Mouse (Mus musculus): ENCODE measurements around the gene Olfr1423.

Olfr1423 gene

DNA sequence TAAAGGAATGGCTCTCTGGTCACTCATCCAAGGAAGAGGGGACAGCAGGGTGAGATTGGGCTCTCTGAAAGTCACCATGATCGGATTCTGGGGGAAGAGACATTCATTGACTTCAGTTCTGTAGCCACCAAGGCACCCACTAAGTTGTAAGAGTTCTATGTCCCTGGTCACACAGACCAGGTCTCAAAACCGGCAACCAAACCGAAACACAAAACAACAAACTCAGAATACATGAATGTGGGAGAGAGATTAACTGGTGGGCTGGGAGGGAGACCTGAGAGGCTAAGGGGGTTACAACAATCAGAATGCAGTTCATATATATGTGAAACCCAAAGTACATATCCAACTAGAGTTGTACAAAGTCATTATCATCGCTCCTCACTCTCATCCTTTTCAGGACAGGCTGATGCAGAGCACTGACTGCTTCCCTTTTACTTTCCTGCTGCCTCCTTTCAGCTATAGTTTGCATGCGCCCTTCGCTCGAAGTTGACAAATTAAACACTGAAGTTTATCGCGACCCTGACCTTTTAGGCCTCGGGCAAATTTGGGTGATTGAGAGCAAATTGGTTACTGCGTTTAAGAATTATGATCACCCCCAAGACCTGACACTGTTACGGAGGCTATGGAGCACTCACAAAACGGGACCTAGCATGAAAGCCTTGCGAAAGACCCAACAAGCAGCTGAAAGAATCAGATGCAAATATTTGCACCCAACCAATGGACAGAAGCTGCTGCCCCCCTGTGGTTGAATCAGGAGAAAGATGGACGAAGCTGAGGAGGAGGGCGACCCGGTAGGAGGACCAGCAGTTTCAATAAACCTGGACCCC lies 33.8 kb downstream of the Olfr1423 start:
- in situ Hi-C loops (cut with MboI, MseI), result loop anchor here (25.0 kb wide), 2 partner anchors 520 to 805 kb away; partner anchors contain the start of gene Gm8369

DNA sequence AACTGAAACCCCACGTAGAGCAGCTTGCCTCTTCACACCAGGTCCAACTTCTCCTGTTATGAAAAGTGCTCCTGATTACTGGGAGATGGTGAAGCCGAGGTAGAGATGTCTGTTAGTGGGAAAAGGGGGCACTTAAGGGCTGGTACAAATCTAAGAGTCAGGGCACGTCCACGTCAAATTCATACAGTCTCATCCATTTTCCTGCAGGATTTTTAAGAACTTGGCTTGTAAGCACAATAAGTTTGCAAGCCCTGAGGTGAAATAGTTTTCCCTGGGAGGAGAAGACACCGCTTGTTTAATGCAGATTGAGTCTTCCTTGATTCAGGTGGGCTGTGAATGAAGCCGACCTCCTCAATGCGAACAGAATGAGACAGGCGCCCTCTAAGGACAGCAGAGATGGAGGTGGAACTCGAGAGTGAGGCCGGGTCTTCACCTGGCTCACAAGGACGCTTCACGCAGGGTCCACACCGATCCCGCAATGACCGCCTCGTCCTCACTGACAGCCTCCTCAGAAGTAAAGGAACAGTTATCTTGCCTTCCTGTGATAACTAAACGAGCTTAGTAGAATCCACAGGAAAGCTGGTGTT lies 34.7 kb downstream of the Olfr1423 start:
- in situ Hi-C loops (cut with MboI, MseI), result loop anchor here (25.0 kb wide), 2 partner anchors 519 to 806 kb away; partner anchors contain the start of gene Gm8369

DNA sequence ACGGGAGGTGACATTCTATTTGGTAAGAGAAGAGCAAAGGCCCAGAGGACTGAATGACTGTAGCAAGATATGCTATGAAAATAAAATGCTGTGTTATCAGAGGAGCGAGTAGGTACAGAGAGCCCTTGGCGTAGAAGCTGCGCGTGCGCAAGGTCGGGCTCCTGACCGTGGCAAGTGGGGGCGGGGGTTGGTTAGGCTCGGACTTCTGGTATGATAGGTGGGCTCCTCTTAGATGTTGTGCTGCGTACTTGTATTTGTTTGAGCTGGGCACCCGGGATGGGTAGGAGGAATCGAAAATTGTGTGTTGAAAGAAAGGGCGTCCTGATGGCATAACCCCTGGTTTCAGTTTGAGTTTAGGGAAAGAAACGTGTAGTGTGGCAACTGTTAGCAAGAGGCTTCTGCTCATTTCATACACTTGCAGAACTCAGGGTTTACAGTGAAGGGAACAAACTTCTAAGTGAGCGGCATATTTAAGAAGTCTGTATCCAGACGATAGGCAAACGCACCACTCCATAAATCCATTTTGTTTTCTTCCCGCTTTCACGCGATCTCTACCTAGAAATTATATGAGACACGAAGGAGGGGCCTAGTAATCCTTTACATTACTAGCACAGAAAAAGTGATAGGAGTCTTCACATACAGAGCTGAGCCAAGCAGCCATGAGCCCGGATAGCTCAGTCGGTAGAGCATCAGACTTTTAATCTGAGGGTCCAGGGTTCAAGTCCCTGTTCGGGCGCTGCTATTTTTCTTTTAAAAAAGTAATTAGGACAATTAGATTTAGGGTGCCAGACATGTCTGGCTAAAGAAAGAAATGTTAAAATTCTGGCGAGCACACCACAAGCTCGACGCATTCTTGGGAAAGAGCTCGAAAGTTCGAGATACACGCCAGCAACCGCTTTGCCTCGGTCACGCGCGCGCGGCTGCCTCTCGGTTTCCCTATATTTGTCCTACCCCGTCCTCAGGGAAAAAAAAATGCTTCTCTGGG lies 35.4 kb downstream of the Olfr1423 start:
- in situ Hi-C loops (cut with MboI, MseI), result loop anchor here (25.0 kb wide), 2 partner anchors 518 to 807 kb away; partner anchors contain the start of gene Gm8369

DNA sequence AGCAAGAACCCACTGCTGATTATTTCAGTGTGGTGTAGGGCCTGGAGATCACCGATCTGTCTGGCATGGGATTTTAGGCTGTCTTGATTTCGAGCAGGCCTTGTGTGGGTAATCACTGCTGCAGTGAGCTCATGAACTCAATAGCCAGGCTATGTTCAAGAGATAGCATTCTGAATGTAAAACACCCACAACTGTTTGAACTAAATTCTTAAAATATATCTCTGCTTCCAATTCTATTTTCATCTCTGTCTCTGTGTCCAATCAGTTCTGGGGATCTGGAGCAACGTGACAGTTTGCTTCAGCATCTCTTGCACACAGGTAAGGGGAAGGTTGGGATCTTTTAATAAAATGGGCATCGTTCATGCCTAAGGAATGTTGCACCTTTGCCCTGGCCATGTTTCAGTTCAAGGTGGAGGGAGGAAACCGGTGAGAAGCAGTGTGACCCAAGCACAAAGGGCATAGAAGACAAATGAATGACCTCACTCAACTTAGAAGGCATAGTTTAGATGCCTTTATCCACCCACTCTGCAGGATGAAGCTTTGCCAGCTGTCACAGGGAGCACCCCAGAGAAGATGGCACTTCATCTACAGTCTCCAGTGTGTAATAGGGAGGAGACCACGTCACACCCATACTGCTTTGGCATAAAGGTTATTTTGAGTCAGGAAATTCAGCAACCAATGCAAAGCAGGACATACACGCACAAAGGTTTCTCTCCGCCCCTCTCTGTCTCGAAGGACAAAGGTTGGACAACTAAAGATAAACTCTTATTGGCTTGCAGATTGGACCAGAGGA lies 36.7 kb downstream of the Olfr1423 start:
- in situ Hi-C loops (cut with MboI, MseI), result loop anchor here (25.0 kb wide), 2 partner anchors 517 to 808 kb away; partner anchors contain the start of gene Gm8369

DNA sequence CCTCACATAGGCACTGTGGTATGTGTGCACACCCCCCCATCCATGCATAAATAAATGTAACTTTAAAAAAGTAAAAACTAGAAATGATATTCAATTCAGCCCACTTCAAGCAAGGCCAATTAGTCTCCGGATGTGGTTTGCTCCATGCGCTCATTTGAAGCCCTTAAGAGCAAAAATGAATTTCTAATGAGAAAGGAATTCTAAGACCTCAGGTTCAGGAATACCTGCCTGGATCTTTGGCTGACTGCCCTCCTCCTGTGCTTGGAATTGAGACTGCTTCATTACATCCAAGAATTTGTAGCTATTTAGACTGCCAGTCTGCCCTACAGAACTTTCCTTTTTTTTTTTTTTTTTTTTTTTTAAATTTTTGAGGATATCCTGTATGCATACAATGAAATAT lies 37.5 kb downstream of the Olfr1423 start:
- in situ Hi-C loops (cut with MboI, MseI), result loop anchor here (25.0 kb wide), 2 partner anchors 516 to 809 kb away; partner anchors contain the start of gene Gm8369

DNA sequence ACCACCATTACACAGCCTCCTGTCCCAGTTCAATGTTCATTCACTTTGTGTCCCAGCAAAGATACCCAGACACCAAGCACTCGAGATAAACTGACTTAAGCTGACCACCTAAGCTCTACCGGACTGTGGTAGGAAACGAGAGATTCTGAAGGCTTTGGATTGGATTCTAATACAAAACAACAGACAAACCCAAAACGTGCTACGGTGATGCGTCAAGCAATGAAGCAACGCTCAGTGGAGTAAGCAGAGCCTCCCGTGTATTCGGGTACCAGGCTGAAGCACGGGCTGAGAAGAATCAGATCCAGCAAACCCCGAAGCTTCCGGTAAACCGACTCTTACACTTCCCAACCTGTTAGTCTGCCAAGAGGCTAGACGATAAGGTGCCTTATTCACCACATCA lies 38.3 kb downstream of the Olfr1423 start:
- in situ Hi-C loops (cut with MboI, MseI), result loop anchor here (25.0 kb wide), 2 partner anchors 515 to 810 kb away; partner anchors contain the start of gene Gm8369

DNA sequence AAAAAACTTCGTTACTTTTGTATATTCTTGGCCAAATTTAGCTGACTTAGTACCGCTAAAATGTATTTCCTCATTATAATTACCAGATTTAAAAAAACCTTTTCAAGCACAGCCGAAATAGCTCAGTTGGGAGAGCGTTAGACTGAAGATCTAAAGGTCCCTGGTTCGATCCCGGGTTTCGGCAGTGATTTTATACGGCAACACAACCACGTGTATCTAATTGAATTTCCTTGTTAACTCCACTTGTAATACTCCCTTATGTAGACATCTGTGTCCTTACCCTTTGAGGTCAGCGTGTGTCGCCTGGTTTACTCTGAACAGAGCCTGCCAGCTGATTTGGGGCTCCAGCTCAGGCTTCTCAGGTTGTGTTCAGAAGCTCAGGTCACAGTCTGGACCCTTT lies 39.0 kb downstream of the Olfr1423 start:
- in situ Hi-C loops (cut with MboI, MseI), result loop anchor here (25.0 kb wide), 2 partner anchors 515 to 810 kb away; partner anchors contain the start of gene Gm8369

DNA sequence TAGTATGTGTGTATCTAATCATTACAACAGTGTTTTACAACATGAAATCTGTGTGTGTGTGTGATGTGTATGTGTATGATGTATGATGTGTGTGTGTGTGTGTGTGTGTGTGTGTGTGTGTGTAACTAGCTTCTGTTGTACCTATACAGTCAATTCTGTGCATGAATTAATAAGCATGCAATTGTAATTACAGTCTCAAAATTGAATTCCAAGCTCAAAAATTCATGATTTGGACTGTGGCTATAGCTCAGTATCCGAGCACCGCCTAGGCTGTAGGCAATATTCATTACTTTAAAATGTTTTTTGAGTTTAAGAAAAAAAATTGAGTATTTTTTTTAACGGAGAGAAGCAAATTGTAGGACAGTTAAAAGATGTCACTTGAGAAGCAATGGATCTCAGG lies 39.4 kb downstream of the Olfr1423 start:
- in situ Hi-C loops (cut with MboI, MseI), result loop anchor here (25.0 kb wide), 2 partner anchors 514 to 811 kb away; partner anchors contain the start of gene Gm8369

DNA sequence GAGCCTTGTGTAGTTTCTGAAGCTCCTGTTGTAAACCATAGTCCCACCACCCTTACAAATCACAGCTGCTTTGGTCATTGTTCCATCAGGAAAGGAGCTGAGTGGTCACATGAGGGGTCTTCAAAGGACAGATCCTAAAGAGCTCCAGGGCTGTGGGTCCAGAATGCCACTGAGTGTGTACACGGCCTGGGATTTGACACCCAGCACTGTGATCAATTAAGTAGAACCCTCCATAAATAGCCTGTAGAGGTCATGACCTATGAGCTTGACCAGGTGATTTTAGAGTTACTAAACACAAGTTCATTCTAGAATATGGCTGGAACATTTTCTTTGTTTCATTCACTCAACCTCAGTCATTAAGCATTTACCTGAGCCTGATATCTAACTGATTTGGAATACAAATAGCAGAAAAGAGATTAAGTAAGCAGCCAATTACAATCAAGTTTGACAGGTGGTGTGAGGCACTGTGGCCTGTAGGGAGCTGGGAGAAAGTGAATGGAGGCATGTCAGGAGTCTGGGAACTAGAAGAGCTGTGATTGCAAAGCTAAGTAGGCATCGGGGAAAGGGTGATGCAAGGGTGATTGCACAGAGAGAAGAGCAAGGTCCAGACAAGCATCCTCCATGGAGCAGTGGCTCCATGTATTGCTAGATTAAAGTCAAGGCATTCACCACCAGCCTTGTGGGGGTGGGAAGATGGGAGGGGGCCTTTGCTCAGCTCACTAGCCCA lies 45.2 kb downstream of the Olfr1423 start:
- in situ Hi-C loops (cut with MboI, MseI), result loop anchor here (25.0 kb wide), 1 partner anchor 1384 kb away; the partner anchor contains the start of genes Ddb1 and Tkfc

DNA sequence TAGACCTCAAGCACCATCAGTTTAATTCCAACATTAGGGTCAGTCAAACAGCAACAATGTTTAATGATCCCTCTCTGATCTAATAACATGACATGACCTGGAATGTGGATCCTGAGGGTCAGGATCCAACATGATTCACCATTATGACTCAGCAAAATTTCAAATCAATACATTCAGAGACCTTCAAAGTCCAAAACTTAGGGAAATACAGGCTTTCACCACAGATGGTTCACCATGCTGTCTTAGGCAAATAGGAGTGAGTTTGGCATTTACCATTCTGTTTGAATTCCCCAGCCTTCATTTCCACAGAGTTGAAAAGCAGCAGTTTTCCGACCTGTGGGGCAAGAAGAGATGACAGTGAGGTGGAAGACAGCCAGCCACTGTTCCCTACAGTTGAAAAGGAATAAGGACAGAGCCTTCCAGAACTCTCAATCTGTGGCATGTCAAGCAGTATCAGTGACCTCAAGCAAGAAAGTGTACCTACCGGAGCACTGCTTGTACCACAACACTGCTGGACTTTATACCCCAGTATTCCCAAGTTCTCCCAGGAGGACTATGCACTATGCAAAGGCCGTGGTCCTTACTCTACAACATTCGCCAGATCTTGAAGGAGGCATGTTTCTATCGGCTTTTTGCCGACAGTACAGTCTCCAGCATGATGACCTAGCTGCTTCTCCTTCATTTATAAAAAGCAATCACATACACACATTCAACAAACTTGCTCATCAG lies 46.2 kb downstream of the Olfr1423 start:
- in situ Hi-C loops (cut with MboI, MseI), result loop anchor here (5.0 to 25.0 kb wide), 2 partner anchors 223 to 1383 kb away; partner anchors contain the start of genes Ddb1, Mrpl16 and Tkfc

DNA sequence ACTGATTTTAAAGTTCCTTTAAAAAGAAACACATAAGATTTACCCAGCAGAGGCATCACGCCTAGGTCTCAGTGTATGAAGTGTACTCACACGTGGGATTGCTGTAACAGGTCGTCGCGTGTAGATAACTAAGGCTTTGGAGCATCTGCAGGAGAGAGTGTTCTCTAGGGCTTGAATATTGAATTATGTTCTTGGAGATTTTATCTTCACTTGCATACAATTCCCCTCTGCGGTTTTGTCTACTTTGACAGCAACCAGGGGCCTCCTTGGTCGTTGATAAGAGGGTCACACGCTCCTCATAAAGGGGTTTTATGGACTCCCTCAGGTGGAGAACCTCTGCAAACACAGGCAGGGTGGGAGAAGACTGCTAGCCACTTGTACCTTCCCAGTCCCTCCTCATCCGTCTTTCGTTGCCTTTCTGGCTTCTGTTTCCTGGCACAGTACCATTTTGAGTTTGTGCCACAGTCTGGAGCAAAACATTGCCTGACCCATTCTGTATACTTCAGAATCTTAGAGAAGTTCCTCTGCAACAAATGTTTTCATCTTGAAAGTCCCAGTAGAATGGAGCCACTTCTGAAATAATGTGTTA lies 48.6 kb downstream of the Olfr1423 start:
- in situ Hi-C loops (cut with MboI, MseI), result loop anchor here (5.0 to 25.0 kb wide), 2 partner anchors 220 to 1380 kb away; partner anchors contain the start of genes Ddb1, Mrpl16 and Tkfc

DNA sequence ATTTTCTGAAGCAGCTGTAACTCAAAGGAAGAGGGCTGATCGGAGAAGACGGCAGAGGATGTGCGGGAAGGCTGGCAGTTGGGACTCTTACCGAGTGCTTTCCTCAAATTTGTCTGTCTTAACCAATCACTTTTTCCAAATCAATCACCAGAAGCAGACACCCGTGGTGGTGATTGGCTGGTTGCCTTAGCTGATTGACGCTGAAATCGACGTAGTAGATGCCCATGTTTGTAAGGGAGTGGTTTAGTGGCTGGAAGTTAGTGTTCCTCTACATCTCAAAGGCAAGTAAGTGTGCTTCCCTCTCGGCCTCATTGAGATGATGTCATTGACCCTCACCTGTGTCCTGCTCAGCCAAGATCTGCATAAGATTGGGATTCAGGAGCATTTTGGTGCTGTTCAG lies 49.1 kb downstream of the Olfr1423 start:
- in situ Hi-C loops (cut with MboI, MseI), result loop anchor here (5.0 to 25.0 kb wide), 2 partner anchors 220 to 1380 kb away; partner anchors contain the start of genes Ddb1, Mrpl16 and Tkfc

DNA sequence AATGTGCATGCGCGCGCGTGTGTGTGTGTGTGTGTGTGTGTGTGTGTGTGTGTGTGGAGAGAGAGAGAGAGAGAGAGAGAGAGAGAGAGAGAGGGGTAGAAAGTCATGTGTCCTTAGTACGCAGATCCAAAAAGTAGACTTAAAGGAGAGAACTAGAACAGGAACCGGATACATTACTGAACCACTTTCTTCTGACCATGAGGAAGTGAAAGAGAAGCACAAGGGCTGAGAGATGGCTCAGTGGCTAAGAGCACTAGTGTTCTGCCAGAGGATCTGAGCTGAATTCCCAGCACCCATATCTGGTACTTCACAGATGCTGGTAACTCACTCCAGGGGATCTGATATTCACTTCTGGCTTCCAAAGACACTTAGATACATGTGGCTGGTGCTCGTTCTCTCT lies 51.8 kb downstream of the Olfr1423 start:
- in situ Hi-C loops (cut with MboI, MseI), result loop anchor here (25.0 kb wide), 1 partner anchor 1377 kb away; the partner anchor contains the start of genes Ddb1 and Tkfc

DNA sequence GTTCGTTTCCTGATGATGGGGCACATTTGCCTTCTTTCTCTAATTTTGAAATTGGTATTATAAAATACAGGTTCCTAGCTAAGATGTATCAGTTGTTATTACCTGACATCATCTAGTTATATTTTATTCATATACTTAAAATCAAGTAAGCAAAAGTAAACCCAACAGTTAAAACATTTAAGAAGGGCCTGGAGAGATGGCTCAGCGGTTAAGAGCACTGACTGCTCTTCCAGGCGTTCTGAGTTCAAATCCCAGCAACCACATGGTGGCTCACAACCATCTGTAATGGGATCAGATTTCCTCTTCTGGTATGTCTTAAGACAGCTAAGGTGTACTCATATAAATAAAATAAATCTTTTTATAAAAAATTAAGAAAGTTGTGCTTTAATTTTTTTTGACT lies 53.3 kb downstream of the Olfr1423 start:
- in situ Hi-C loops (cut with MboI, MseI), result loop anchor here (25.0 kb wide), 1 partner anchor 1376 kb away; the partner anchor contains the start of genes Ddb1 and Tkfc

DNA sequence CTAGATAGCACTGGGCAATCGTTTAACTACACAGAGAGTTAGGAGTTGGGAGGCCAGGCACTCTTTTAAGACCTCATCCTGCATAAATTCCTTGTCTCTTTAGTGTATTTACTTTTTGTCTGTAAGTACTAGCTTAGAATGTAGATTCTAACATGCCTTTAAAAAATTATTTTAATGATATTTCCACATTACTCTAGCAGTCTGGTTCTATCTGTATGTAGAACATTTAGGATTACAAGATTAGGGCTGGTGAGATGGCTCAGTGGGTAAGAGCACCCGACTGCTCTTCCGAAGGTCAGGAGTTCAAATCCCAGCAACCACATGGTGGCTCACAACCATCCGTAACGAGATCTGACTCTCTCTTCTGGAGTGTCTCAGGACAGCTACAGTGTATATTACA lies 56.5 kb downstream of the Olfr1423 start:
- in situ Hi-C loops (cut with MboI, MseI), result loop anchor here (25.0 kb wide), 1 partner anchor 1372 kb away; the partner anchor contains the start of genes Ddb1 and Tkfc

Data from T-helper 2 cell (primary cell).